Mouse (Mus musculus) heart, embryonic 11.5 days (tissue): ENCODE results near the gene Cfap298. TPM values are rescaled to one million over a fixed set of nuclear protein-coding genes. Genes with fewer than 3 reads are reported as not detected.

Experiments used
- ATAC-seq: fragments of 200-750 bp; cut with Nextera tagmentation; replicated peaks from 2 replicates; pipeline ENCODE4 v1.8.0; 2017; ENCODE audit warnings: moderate library complexity; ENCODE audit not compliant: insufficient number of reproducible peaks, low FRiP score, low TSS enrichment
- H3K27ac ChIP-seq: fragments of 300-500 bp; sonication (generic); 2 replicates; pipeline ENCODE4 v1.5.1; 2014; ENCODE audit warnings: mild to moderate bottlenecking, low read depth, low read length
- H3K27me3 ChIP-seq: fragments of 300-500 bp; sonication (generic); 2 replicates; pipeline ENCODE4 v1.6.1; 2014; ENCODE audit warnings: mild to moderate bottlenecking, low read length, mixed read lengths; ENCODE audit not compliant: control insufficient read depth, insufficient read depth
- H3K36me3 ChIP-seq: fragments of 300-500 bp; sonication (generic); 2 replicates; pipeline ENCODE4 v1.6.1; 2014; ENCODE audit warnings: mild to moderate bottlenecking, low read length, moderate library complexity, mixed read lengths; ENCODE audit not compliant: control insufficient read depth, insufficient read depth
- H3K4me1 ChIP-seq: fragments of 300-500 bp; sonication (generic); 2 replicates; pipeline ENCODE4 v1.6.1; 2014; ENCODE audit warnings: low read length; ENCODE audit not compliant: control insufficient read depth, insufficient read depth
- H3K4me2 ChIP-seq: fragments of 300-500 bp; sonication (generic); 2 replicates; pipeline ENCODE4 v1.6.1; 2014; ENCODE audit warnings: mild to moderate bottlenecking, moderate library complexity
- H3K4me3 ChIP-seq: fragments of 300-500 bp; sonication (generic); 2 replicates; pipeline ENCODE4 v1.5.1; 2014; ENCODE audit warnings: low read depth, low read length
- H3K9ac ChIP-seq: fragments of 300-500 bp; sonication (generic); 2 replicates; pipeline ENCODE4 v1.6.1; 2014; ENCODE audit warnings: mild to moderate bottlenecking, low read depth, low read length, moderate library complexity
- H3K9me3 ChIP-seq: fragments of 300-500 bp; sonication (generic); replicated peaks from 2 replicates; pipeline ENCODE4 v1.6.1; 2016; ENCODE audit warnings: low read length; ENCODE audit not compliant: control insufficient read depth
- WGBS: fragments of 180-500 bp; shearing (Covaris S2); extraction: QIAGEN DNeasy Blood & Tissue Kit; methylation state at CpG from one replicate; pipeline ENCODE4 v1.1.7; 2014; ENCODE audit not compliant: insufficient replicate concordance; 5-methylcytosine and 5-hydroxymethylcytosine counted together
- polyA plus RNA-seq: library from polyadenylated mRNA; unstranded; fragments of >200 nt; fragmentation: Nextera tagmentation; extraction: Ambion mirVana; gene quantifications from 2 replicates; pipeline ENCODE4 v1.2.1, GENCODE M21; 2014

The Cfap298 gene
- polyA plus RNA-seq: 47.0 and 51.7 TPM in 2 replicates

- peak; percentile 92 for ATAC-seq
- no peaks in the 10 kb centered on the region; the same call in 1 of the 2 replicates for H3K36me3 ChIP-seq
- under 1% methylated on average over 56 of the region's 56 CpGs for WGBS
- H3K9ac ChIP-seq: peak within 1 kb of the TSS; percentile 84
- no peaks in the 10 kb centered on the region for H3K9me3 ChIP-seq
- peak within 1 kb of the TSS; percentile 85 for H3K27ac ChIP-seq
- no peaks in the 10 kb centered on the region for H3K4me1 ChIP-seq
- peak within 1 kb of the TSS; percentile 88 for H3K4me3 ChIP-seq
- H3K27me3 ChIP-seq: no peaks in the 10 kb centered on the region
- H3K4me2 ChIP-seq: peak within 1 kb of the TSS; percentile 90
Measured at GRCm38 (mm10) chr16:90934687-90935328, at the start of gene Cfap298. Gene Cfap298 (minus strand): TSS chr16:90935114.

- no peak for ATAC-seq
- Histone ChIP-seq H3K36me3 (0 out of 2 replicates have a peak, but pooled peaks cover 3% of the 10 kb centered on the region), H3K4me1 (no peaks in the 10 kb centered on the region), H3K9me3 (no peaks in the 10 kb centered on the region), H3K9ac (no peak overlapping the region), H3K4me3 (no peak overlapping the region), H3K27me3 (no peaks in the 10 kb centered on the region), H3K27ac (no peak overlapping the region), H3K4me2 (no peak overlapping the region)
- 68% methylated on average over 6 of the region's 6 CpGs for WGBS
Measured at GRCm38 (mm10) chr16:90971004-90971403, 36.1 kb upstream of the Cfap298 start.

- no peak for ATAC-seq
- H3K36me3 ChIP-seq: 0 out of 2 replicates have a peak, but pooled peaks cover 3% of the 10 kb centered on the region
Measured at GRCm38 (mm10) chr16:90966241-90966640, 31.3 kb upstream of the Cfap298 start.

GRCm38 (mm10) chr16:90964302-90964701 is 29.4 kb upstream of the Cfap298 start:
- H3K27ac ChIP-seq: peak overlapping the region; percentile 41
- H3K4me3 ChIP-seq: no peak overlapping the region
- 63% methylated on average over 10 of the region's 10 CpGs for WGBS
- H3K27me3 ChIP-seq: no peaks in the 10 kb centered on the region
- ATAC-seq: peak; percentile 87
- no peaks in the 10 kb centered on the region for H3K9me3 ChIP-seq
- no peak overlapping the region for H3K9ac ChIP-seq
- no peaks in the 10 kb centered on the region for H3K4me1 ChIP-seq
- peak overlapping the region; percentile 7; the same call in 1 of the 2 replicates for H3K4me2 ChIP-seq
- no peaks in the 10 kb centered on the region for H3K36me3 ChIP-seq

More at GRCm38 (mm10) chr16:90966241-90966640, 31.3 kb upstream of the Cfap298 start:
- no peaks in the 10 kb centered on the region for H3K27me3 ChIP-seq
- H3K9ac ChIP-seq: no peak overlapping the region
- no peak overlapping the region for H3K4me2 ChIP-seq
- H3K9me3 ChIP-seq: no peaks in the 10 kb centered on the region
- no peak overlapping the region for H3K4me3 ChIP-seq
- 80% methylated on average over 4 of the region's 4 CpGs for WGBS
- H3K27ac ChIP-seq: no peak overlapping the region
- no peaks in the 10 kb centered on the region for H3K4me1 ChIP-seq

- ATAC-seq: peak; percentile 71; the same call in 1 of the 2 replicates
- no peaks in the 10 kb centered on the region for H3K36me3 ChIP-seq
- no peak overlapping the region for H3K4me3 ChIP-seq
- WGBS: 66% methylated on average over 10 of the region's 10 CpGs
- peak overlapping the region; percentile 7; the same call in 1 of the 2 replicates for H3K4me2 ChIP-seq
- no peaks in the 10 kb centered on the region for H3K9me3 ChIP-seq
- no peaks in the 10 kb centered on the region for H3K4me1 ChIP-seq
- no peak overlapping the region for H3K9ac ChIP-seq
- H3K27me3 ChIP-seq: no peaks in the 10 kb centered on the region
- H3K27ac ChIP-seq: peak overlapping the region; percentile 42; the same call in 1 of the 2 replicates
Measured at GRCm38 (mm10) chr16:90963866-90964265, 29.0 kb upstream of the Cfap298 start.

GRCm38 (mm10) chr16:90963231-90963630 is 28.3 kb upstream of the Cfap298 start:
- no peaks in the 10 kb centered on the region for H3K9me3 ChIP-seq
- 86% methylated on average over 4 of the region's 4 CpGs for WGBS
- H3K27me3 ChIP-seq: no peaks in the 10 kb centered on the region
- no peak overlapping the region for H3K4me2 ChIP-seq
- no peaks in the 10 kb centered on the region for H3K4me1 ChIP-seq
- no peaks in the 10 kb centered on the region for H3K36me3 ChIP-seq
- no peak for ATAC-seq
- H3K27ac ChIP-seq: peak overlapping the region; percentile 42; the same call in 1 of the 2 replicates
- no peak overlapping the region for H3K9ac ChIP-seq
- no peak overlapping the region for H3K4me3 ChIP-seq

- ATAC-seq: no peak
- Histone ChIP-seq H3K4me1 (no peaks in the 10 kb centered on the region), H3K4me2 (no peak overlapping the region), H3K27me3 (no peaks in the 10 kb centered on the region), H3K36me3 (peaks cover 4% of the 10 kb centered on the region; the same call in 1 of the 2 replicates), H3K9me3 (no peaks in the 10 kb centered on the region), H3K9ac (no peak overlapping the region), H3K4me3 (no peak overlapping the region), H3K27ac (no peak overlapping the region)
- 79% methylated on average over 5 of the region's 5 CpGs for WGBS
Measured at GRCm38 (mm10) chr16:90958301-90959085, 23.6 kb upstream of the Cfap298 start.

- Histone ChIP-seq H3K4me1 (no peaks in the 10 kb centered on the region; the same call in 1 of the 2 replicates), H3K36me3 (peaks cover 4% of the 10 kb centered on the region; the same call in 1 of the 2 replicates), H3K4me2 (no peak overlapping the region), H3K9me3 (no peaks in the 10 kb centered on the region), H3K27ac (no peak overlapping the region), H3K9ac (no peak overlapping the region), H3K4me3 (no peak overlapping the region), H3K27me3 (no peaks in the 10 kb centered on the region)
- no peak for ATAC-seq
- 82% methylated on average over 6 of the region's 6 CpGs for WGBS
Measured at GRCm38 (mm10) chr16:90955494-90955893, 20.6 kb upstream of the Cfap298 start.
